Mouse (Mus musculus) hindbrain, embryonic 15.5 days (tissue): ENCODE data around the gene Uxs1. TPM values are rescaled to one million over a fixed set of nuclear protein-coding genes. Genes with fewer than 3 reads are reported as not detected.
A peak's percentile ranks its signal among the peaks of the same experiment; 100 is the strongest.

Experiments used
- ATAC-seq: fragments of 200-750 bp; cut with Nextera tagmentation; 2 replicates; pipeline ENCODE4 v1.8.0; 2017; ENCODE audit warnings: low read depth, moderate number of reproducible peaks, moderate TSS enrichment; ENCODE audit not compliant: low FRiP score
- H3K27ac ChIP-seq: fragments of 300-500 bp; sonication (generic); replicated peaks from 2 replicates; pipeline ENCODE4 v1.5.1; 2015; ENCODE audit warnings: mild to moderate bottlenecking, inconsistent platforms
- H3K27me3 ChIP-seq: fragments of 300-500 bp; sonication (generic); 2 replicates; pipeline ENCODE4 v1.6.1; 2015; ENCODE audit warnings: control low read depth, inconsistent platforms
- H3K36me3 ChIP-seq: fragments of 300-500 bp; sonication (generic); 2 replicates; pipeline ENCODE4 v1.6.1; 2015; ENCODE audit warnings: control low read depth, inconsistent platforms
- H3K4me1 ChIP-seq: fragments of 300-500 bp; sonication (generic); replicated peaks from 2 replicates; pipeline ENCODE4 v1.6.1; 2015; ENCODE audit warnings: control low read depth, inconsistent platforms
- H3K4me2 ChIP-seq: fragments of 300-500 bp; sonication (generic); 2 replicates; pipeline ENCODE4 v1.6.1; 2015; ENCODE audit warnings: moderate library complexity, mild to moderate bottlenecking, inconsistent platforms
- H3K4me3 ChIP-seq: fragments of 300-500 bp; sonication (generic); 2 replicates; pipeline ENCODE4 v1.5.1; 2015; ENCODE audit warnings: mild to moderate bottlenecking, inconsistent platforms
- H3K9ac ChIP-seq: fragments of 300-500 bp; sonication (generic); 2 replicates; pipeline ENCODE4 v1.6.1; 2015; ENCODE audit warnings: inconsistent platforms
- H3K9me3 ChIP-seq: fragments of 300-500 bp; sonication (generic); 2 replicates; pipeline ENCODE4 v1.6.1; 2016; ENCODE audit warnings: control low read depth, inconsistent platforms
- WGBS: fragments of 180-500 bp; shearing (Covaris S2); methylation state at CpG from one replicate; pipeline ENCODE4 v1.1.7; 2015; 5-methylcytosine and 5-hydroxymethylcytosine counted together
- polyA plus RNA-seq: library from polyadenylated mRNA; unstranded; fragments of >200 nt; fragmentation: Nextera tagmentation; extraction: Ambion mirVana; gene quantifications from 2 replicates; pipeline ENCODE4 v1.2.1, GENCODE M21; 2015

Uxs1 gene
- polyA plus RNA-seq, 1 experiment from 2014 or later, result 20.1 TPM

DNA sequence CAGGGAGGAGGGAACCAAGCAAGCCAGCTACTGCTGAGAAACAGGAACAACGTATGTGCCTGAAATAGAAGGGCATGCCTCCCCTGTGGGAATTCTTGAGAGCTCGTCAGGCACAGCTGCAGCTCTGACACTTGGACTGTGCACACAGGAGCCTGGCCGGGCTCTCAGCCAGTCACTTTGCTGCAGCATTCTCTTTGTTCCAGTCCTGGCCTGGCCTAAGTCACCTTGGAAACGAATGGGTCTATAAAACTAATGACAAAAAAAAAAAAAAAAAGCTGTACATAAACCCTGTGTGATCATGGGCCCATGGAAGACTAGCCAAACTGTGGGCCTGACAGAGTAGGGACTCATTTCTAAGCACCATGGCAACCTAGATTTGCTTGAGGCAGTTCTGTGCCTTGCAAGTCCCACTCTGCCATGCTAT lies 129.0 kb downstream of the Uxs1 start:
- Histone ChIP-seq H3K4me1 (peaks cover 24% of the 10 kb centered on the region), H3K9ac (no peak overlapping the region), H3K4me3 (no peak overlapping the region), H3K4me2 (no peak overlapping the region), H3K27ac (peak overlapping the region; percentile 74), H3K27me3 (no peaks in the 10 kb centered on the region), H3K9me3 (no peaks in the 10 kb centered on the region), H3K36me3 (no peaks in the 10 kb centered on the region)
- WGBS, result 4% methylated on average over 4 of the region's 4 CpGs
- ATAC-seq, result peak; percentile 93

Other genes with a start within 250 kb of the Uxs1 start
- gene 1500015O10Rik, start 97.2 kb downstream of the Uxs1 start, polyA plus RNA-seq, result 39.5 and 47.7 TPM in 2 replicates
- 51.6 and 54.7 TPM in 2 replicates for gene Tpp2, start 105.8 kb upstream of the Uxs1 start, polyA plus RNA-seq
- 2.0 TPM in 2 replicates for gene Mettl21c, start 192.2 kb upstream of the Uxs1 start, polyA plus RNA-seq
- gene Gm8251, start 234.1 kb upstream of the Uxs1 start, polyA plus RNA-seq, result 0.05 TPM in 1 of 2 replicates, not detected in the other